Mouse (Mus musculus): ENCODE measurements at regions not wholly inside any gene's neighbourhood (a gene's known extent, or its start where the extent isn't known, plus 50 kb on each side); places are given as distances from the start of the nearest gene placed in this dataset.

DNA sequence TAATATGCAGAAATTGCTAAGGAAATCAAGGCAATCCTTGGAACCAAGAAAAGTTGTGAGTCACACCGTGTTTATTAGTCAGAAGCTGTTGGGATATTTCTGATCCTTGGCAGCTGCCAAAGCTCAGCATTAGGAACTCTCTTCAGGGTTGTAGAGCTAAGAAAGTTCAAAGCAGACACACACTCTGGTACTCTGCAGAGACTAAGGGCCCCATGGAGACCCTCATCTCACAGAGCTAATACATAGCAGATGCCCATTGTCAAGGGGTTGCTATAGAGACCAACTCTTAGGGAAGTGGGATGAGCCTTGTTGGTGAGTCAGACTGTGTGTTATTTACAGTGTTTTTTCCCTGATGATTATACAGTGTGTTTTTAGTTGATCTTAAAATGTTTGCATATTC is 517.4 kb upstream of the Fam174a start:
- TF ChIP-seq CEBPB (IDR thresholded peaks at IDR 0.05; ENCODE audit: insufficient read depth, poor library complexity, severe bottlenecking), result no peak
- no peak for TF ChIP-seq POLR2A (IDR thresholded peaks at IDR 0.05; ENCODE audit: insufficient read length, low read depth)
- no peak for TF ChIP-seq MYOD1 (IDR thresholded peaks at IDR 0.05; ENCODE audit: control insufficient read depth in 1 of 3, insufficient read length in 2 of 3, low read depth in 2 of 3)
- TF ChIP-seq TCF3 (IDR thresholded peaks at IDR 0.05; ENCODE audit: insufficient read length, low read depth), result no peak

All from myocyte (in vitro differentiated cells).